Mouse (Mus musculus) neural tube, embryonic 14.5 days (tissue): Measurements from ENCODE around the gene Lrrc27. TPM values are rescaled to one million over a fixed set of nuclear protein-coding genes. Genes with fewer than 3 reads are reported as not detected.

ENCODE experiments used
- ATAC-seq: fragments of 200-750 bp; cut with Nextera tagmentation; 2 replicates; pipeline ENCODE4 v1.8.0; 2017; ENCODE audit warnings: low read depth, mild to moderate bottlenecking, moderate TSS enrichment, moderate library complexity
- H3K27ac ChIP-seq: fragments of 300-500 bp; sonication (generic); 2 replicates; pipeline ENCODE4 v1.5.1; 2014; ENCODE audit warnings: low read depth, mild to moderate bottlenecking, control low read depth, low read length, moderate library complexity, mixed read lengths
- H3K27me3 ChIP-seq: fragments of 300-500 bp; sonication (generic); 2 replicates; pipeline ENCODE4 v1.6.1; 2014; ENCODE audit warnings: low read length; ENCODE audit not compliant: control insufficient read depth, insufficient read depth
- H3K36me3 ChIP-seq: fragments of 300-500 bp; sonication (generic); 2 replicates; pipeline ENCODE4 v1.6.1; 2014; ENCODE audit warnings: low read length, mixed read lengths; ENCODE audit not compliant: control insufficient read depth, insufficient read depth
- H3K4me1 ChIP-seq: fragments of 300-500 bp; sonication (generic); 2 replicates; pipeline ENCODE4 v1.6.1; 2014; ENCODE audit warnings: low read length; ENCODE audit not compliant: control insufficient read depth, insufficient read depth
- H3K4me2 ChIP-seq: fragments of 300-500 bp; sonication (generic); 2 replicates; pipeline ENCODE4 v1.6.1; 2014; ENCODE audit warnings: mild to moderate bottlenecking, low read depth, low read length, control low read depth
- H3K4me3 ChIP-seq: fragments of 300-500 bp; sonication (generic); 2 replicates; pipeline ENCODE4 v1.5.1; 2014; ENCODE audit warnings: low read depth, low read length, control low read depth, mixed read lengths
- H3K9ac ChIP-seq: fragments of 300-500 bp; sonication (generic); replicated peaks from 2 replicates; pipeline ENCODE4 v1.6.1; 2014; ENCODE audit warnings: low read depth, mild to moderate bottlenecking, control low read depth, low read length, mixed read lengths
- H3K9me3 ChIP-seq: fragments of 300-500 bp; sonication (generic); 2 replicates; pipeline ENCODE4 v1.6.1; 2016; ENCODE audit warnings: low read length; ENCODE audit not compliant: control insufficient read depth
- WGBS: fragments of 180-500 bp; shearing (Covaris S2); extraction: QIAGEN DNeasy Blood & Tissue Kit; methylation state at CpG from one replicate; pipeline ENCODE4 v1.1.7; 2014; 5-methylcytosine and 5-hydroxymethylcytosine counted together
- polyA plus RNA-seq: library from polyadenylated mRNA; unstranded; fragments of >200 nt; fragmentation: Nextera tagmentation; extraction: Ambion mirVana; gene quantifications from 2 replicates; pipeline ENCODE4 v1.2.1, GENCODE M21; 2014

Lrrc27 gene
- polyA plus RNA-seq, 1 experiment from 2014 or later = 6.9 TPM

DNA sequence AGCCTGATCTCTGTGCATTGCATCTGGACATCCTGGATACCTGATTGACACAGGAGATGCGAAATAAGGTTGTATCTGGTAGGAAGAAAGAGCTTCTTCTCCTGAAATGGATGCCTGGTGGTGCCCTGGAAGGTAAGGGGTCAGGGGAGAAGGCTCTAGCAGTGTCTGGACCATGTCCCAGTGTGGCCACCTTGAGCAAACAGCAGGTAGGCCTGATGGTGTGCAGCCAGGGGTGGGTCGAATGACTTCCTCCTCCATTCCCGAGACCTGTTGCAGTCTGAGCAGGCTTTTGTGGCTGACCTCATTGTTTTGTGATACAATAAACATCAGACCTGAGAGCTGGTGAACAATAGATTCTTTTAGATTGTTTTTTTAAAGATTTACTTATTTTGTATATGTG is 69.2 kb downstream of the Lrrc27 start:
- Histone ChIP-seq H3K27ac (no peak overlapping the region), H3K4me2 (no peak overlapping the region), H3K9me3 (no peaks in the 10 kb centered on the region), H3K36me3 (no peaks in the 10 kb centered on the region), H3K9ac (no peak overlapping the region), H3K4me1 (peaks cover 3% of the 10 kb centered on the region; the same call in 1 of the 2 replicates), H3K4me3 (no peak overlapping the region), H3K27me3 (no peaks in the 10 kb centered on the region)
- ATAC-seq = no peak
- 77% methylated on average over 3 of the region's 3 CpGs for WGBS

DNA sequence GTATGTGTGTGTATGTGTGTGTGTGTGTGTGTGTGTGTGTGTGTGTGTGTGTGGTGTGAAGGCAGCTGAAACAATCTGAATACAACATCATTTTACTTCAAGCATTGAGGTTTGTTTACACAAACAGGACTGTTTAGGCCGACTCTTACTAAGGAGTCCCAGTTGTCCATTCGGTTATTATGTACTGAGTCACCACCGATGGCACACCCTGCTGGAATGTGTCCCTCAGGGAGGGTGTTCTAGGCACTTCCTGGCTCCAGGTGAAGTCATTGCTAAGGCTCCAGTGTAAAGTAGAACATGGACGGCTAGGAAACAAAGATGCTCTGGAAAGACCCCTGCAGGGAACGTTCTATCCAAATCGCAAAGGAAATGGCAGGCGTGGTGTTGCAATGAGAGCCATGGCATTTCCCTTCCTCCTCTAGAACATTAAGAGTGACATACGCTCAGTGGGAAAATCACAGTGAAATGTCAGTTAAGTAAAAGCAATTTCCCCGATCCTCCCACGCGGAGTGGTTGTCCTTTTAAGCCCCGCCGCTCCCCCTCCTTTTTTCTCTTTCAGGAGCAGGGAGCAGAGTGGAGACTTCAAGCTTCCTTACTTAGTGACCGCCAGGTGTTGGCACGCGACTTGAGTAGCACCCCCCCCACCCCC is 72.6 kb downstream of the Lrrc27 start:
- 79% methylated on average over 16 of the region's 16 CpGs for WGBS
- ATAC-seq = no peak
- Histone ChIP-seq H3K4me2 (no peak overlapping the region), H3K27me3 (no peaks in the 10 kb centered on the region), H3K9ac (no peak overlapping the region), H3K27ac (no peak overlapping the region), H3K4me1 (no peaks in the 10 kb centered on the region), H3K4me3 (no peak overlapping the region), H3K36me3 (no peaks in the 10 kb centered on the region), H3K9me3 (no peaks in the 10 kb centered on the region)

DNA sequence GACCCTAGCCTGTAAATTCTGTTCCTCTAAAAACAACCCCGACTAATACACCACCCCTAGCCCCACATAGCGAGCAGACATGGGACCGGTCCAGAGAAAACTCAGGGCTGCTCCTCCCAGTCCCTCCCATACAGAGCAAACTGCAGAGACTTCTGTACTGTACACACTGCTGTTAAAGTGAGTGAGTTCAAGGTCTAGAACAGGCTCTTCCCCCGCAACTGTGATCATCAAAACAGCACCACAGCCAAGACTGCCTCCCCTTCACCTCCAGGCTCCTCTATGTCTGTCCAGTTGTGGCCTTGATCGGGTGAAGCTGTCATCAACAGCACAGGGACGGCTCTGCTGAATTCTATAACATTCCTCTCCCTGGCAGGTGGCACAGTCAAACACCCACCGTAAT is 75.8 kb downstream of the Lrrc27 start:
- H3K4me3 ChIP-seq = no peak overlapping the region
- no peaks in the 10 kb centered on the region for H3K36me3 ChIP-seq
- H3K9me3 ChIP-seq = no peaks in the 10 kb centered on the region
- WGBS = 79% methylated on average over 7 of the region's 7 CpGs
- no peaks in the 10 kb centered on the region for H3K27me3 ChIP-seq
- no peak overlapping the region for H3K4me2 ChIP-seq
- H3K4me1 ChIP-seq = no peaks in the 10 kb centered on the region
- H3K9ac ChIP-seq = no peak overlapping the region
- ATAC-seq = no peak
- H3K27ac ChIP-seq = no peak overlapping the region

Other genes starting within 250 kb of the Lrrc27 start
- gene Dpysl4, start 127.0 kb upstream of the Lrrc27 start, polyA plus RNA-seq = 256 TPM in 2 replicates
- 1.5 and 1.7 TPM in 2 replicates for gene Stk32c, start 319 bp downstream of the Lrrc27 start, polyA plus RNA-seq
- gene Pwwp2b, start 35.5 kb downstream of the Lrrc27 start, polyA plus RNA-seq = 5.6 and 6.4 TPM in 2 replicates
- 25.3 and 26.9 TPM in 2 replicates for gene Inpp5a, start 176.1 kb downstream of the Lrrc27 start, polyA plus RNA-seq